Mouse (Mus musculus) myocyte (in vitro differentiated cells): Measurements from ENCODE around the gene Kif26b.

Source experiments
- MYOD1 ChIP-seq, 3 experiments: IDR thresholded peaks; one replicate each; pipeline ENCODE4 v1.6.1; 2011; ENCODE audit warnings: control low read depth in 2 of 3, low read depth in 2 of 3, mild to moderate bottlenecking in 2 of 3, moderate library complexity in 1 of 3; ENCODE audit not compliant: insufficient read length in 2 of 3, control insufficient read depth in 1 of 3
- POLR2A ChIP-seq: IDR thresholded peaks from one replicate; pipeline ENCODE4 v1.6.1; 2011; ENCODE audit warnings: low read depth, mild to moderate bottlenecking, control low read depth, moderate library complexity; ENCODE audit not compliant: insufficient read length
- SRF ChIP-seq: IDR thresholded peaks from one replicate; pipeline ENCODE4 v1.6.1; 2011; ENCODE audit warnings: low read depth; ENCODE audit not compliant: control insufficient read depth, insufficient read length

DNA sequence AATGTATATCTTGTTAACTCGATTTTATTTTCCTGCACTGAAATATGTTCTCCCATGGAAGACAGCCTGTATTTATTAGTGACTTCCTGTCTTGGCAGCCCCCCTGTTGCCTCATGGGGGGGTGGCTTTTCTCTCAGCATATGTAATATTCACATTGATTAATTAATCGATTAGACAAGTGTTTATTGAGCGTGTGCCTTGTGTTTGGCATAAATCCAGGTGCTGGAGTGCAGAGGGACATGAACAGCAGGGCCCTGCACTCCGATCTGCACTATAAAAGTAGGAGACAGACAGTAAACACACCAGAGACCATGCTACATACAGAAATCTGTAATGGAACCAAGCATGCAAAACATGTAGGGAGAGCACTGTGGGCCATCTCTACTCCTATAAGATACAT lies 236.0 kb downstream of the Kif26b start:
- TF ChIP-seq MYOD1 (IDR thresholded peaks at IDR 0.05; ENCODE audit: control insufficient read depth in 1 of 3, insufficient read length in 2 of 3, low read depth in 2 of 3) (no peak), SRF (no peak), POLR2A (no peak)
